Mouse (Mus musculus): ENCODE measurements around the gene Ptprg. TPM values are rescaled to one million over a fixed set of nuclear protein-coding genes. Genes with fewer than 3 reads are reported as not detected.
"Not testable (repeated sequence)": the region's sequence is repeated elsewhere in the genome, so short reads cannot be mapped to it uniquely, and the experiment has no call there.

The Ptprg gene
- total RNA-seq, 2 experiments from 2014 or later = 71.4 to 72.3 TPM

GRCm38 (mm10) chr14:11992534-11992933 lies 439.2 kb downstream of the Ptprg start:
- intact Hi-C loops (cut with DNase I) = no loop called here
- DNase-seq = no peak

- DNase-seq = no peak
- intact Hi-C loops (cut with DNase I) = no loop called here
These were observed 444.2 kb downstream of the Ptprg start for GRCm38 (mm10) chr14:11997555-11997954.

DNA sequence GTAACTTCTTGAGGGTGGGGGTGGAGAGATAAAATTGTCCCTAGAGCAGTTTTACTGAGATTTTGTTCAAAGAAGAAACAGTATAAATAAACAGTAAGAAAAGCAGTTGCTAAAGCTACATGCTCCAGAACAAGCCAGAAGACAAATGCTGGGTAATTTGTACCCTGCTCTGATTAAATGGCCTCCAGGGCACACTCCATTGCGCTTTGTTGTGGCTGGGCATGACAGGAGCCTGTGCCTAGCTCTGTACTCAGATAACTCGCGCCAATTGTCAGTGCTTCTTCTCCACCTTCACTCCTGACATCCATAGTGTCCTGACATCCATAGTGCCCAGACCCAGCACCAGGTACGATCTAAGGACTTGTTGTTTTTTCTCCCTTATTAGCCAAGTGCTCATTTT lies 445.1 kb downstream of the Ptprg start:
- intact Hi-C loops (cut with DNase I) = no loop called here

DNA sequence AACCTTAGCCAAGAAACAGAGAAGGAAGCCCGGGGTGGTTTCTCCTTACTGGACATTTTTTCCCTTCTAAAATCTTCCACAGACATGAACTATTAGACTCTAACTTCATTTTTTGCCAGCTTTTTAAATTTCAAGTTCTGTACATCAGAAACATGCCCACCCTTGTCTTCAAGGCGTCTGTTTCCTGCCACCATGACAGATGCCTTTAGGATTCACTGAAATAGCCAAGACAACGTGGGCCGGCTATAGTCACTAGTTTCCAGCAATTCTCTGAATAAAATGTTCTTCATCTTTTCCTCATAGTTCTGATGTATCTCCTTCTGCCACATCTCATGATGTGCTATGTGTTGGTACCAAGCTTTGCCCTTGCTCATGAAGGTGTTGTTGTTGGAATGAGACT lies 450.7 kb downstream of the Ptprg start:
- DNase-seq = no peak
- intact Hi-C loops (cut with DNase I) = no loop called here

More for the DNA sequence above, 445.1 kb downstream of the Ptprg start:
- no peak for DNase-seq

- DNase-seq = no peak
- intact Hi-C loops (cut with DNase I) = no loop called here
These were observed 458.4 kb downstream of the Ptprg start for GRCm38 (mm10) chr14:12011766-12012165.

GRCm38 (mm10) chr14:12025812-12026728 lies 472.7 kb downstream of the Ptprg start:
- no peak for DNase-seq
- intact Hi-C loops (cut with DNase I) = loop anchor here (5.0 kb wide), 1 partner anchor 111 kb away; no protein-coding TSS in a partner anchor

- DNase-seq = peak in 1 of 2 experiments; percentile 16
- intact Hi-C loops (cut with DNase I) = loop anchor here (5.0 kb wide), 1 partner anchor 110 kb away; no protein-coding TSS in a partner anchor
These were observed 473.9 kb downstream of the Ptprg start for GRCm38 (mm10) chr14:12027247-12027646.

DNA sequence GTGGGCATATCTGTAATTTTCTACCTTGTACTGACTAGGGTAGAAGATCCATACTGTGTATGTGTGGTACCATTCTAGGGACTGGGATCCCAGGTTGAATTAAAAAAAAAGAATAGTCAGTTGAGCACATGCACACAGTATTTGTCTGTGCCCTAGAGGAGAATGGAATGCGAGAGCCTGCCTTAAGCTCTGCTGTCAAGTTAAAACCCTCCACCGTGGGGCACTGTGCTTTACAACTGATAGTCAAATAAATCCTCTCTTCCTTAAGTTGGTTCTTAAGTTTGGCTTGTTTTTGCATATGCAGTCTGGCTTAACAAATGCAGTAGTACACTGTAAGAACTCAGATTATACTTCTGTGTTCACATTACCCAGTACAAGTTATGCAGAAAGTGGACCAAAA lies 476.6 kb downstream of the Ptprg start:
- no peak for DNase-seq
- intact Hi-C loops (cut with DNase I) = loop anchor here (5.0 kb wide), 1 partner anchor 107 kb away; no protein-coding TSS in a partner anchor

- no peak for DNase-seq
- intact Hi-C loops (cut with DNase I) = no loop called here
These were observed 483.4 kb downstream of the Ptprg start for GRCm38 (mm10) chr14:12036530-12037283.

- DNase-seq = no peak
- intact Hi-C loops (cut with DNase I) = no loop called here
These were observed 486.4 kb downstream of the Ptprg start for GRCm38 (mm10) chr14:12039743-12040142.

- intact Hi-C loops (cut with DNase I) = no loop called here
- no peak for DNase-seq
These were observed 488.2 kb downstream of the Ptprg start for GRCm38 (mm10) chr14:12041566-12041965.

GRCm38 (mm10) chr14:12046226-12046882 lies 493.0 kb downstream of the Ptprg start:
- intact Hi-C loops (cut with DNase I) = no loop called here
- DNase-seq = no peak

DNA sequence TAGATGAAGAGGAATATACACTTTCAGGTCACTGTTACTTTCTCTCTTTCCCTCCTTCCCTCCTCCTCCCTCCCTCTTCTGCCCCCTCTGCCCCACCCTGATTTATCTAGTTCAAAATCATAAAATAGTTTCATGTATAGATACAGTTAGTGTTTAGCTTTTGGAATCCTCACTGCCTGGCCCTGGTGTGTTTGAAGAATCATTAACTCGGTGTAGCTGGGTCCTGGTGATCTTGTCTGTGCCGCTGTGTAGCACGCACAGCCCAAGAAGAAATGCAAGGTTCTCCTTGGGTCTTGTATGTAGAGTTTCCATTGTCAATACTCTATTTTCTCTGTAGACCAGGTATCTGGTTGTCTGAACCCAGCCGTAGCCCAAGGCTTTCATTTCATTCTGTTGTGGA lies 494.3 kb downstream of the Ptprg start:
- intact Hi-C loops (cut with DNase I) = no loop called here
- no peak for DNase-seq

DNA sequence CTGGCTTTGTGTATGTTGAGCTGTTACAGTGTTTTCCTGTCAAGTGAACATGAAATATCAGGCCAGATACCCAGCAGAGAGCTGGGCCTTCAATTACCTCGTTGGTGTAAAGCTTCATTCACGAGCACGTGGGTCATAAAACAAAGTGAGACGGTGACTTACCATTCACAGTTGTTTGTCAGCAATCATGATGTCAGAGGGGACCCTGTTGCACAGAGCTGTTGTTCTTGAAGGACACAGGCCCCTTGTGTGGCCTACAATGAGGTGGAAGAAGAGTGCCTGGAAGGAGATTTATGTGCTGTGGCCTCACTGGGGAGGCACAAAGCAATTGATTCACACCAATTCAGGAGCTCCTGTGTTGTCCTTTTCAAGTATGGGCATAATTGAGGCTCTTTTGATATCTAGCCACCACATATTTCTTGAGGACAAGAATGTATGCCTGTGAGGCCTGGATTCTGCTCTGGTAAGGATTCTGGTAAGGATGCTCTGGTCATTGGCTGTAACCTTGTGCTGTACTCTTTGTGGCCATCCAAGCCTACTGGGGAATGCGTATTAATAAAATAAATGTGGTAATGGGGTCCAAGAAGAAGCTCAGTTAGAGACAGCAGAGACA lies 503.7 kb downstream of the Ptprg start:
- intact Hi-C loops (cut with DNase I) = loop anchor here (5.0 kb wide), 2 partner anchors 175 to 200 kb away; no protein-coding TSS in a partner anchor
- DNase-seq = no peak

DNA sequence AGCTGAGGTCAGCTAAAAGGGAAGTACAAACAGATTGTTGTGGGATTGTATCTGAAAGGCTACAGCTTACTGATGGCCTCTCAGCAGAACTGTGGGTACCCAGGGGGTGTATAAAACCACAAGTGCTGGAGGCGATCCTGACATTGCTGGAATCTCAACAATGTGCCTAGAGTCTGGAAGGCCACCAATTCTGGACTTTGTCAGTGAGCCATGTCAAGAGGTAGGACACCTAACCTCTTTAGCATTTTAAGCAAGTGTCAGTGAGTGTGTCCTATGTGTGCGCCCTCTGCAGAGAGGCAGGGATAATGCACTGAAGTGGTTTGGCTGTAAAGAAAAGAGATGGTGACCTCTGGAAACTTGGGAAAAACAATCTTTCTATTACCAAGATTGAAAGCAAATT lies 504.5 kb downstream of the Ptprg start:
- peak; percentile 32 to 59 for DNase-seq
- intact Hi-C loops (cut with DNase I) = loop anchor here (5.0 kb wide), 2 partner anchors 176 to 201 kb away; no protein-coding TSS in a partner anchor

DNA sequence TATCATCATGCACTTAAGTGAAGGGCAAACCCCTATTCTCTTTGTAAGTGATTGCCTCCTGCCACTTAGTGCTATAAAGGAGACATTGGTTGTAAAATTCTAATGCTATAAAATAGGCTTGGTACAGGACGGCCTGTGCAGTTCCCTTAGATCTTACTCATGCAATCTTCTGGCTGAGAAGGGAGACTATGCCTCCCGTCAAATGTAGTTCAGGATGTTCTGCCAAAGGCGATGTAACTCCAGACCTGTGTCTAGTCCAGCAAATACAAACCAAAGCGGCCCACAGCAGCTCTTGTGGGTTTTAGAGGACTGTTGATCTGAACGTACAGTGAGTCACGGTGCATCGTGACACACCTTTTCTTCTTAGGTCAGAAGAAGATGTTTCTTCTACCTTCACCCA lies 505.8 kb downstream of the Ptprg start:
- intact Hi-C loops (cut with DNase I) = loop anchor here (5.0 kb wide), 2 partner anchors 177 to 202 kb away; no protein-coding TSS in a partner anchor

GRCm38 (mm10) chr14:12061313-12061712 lies 508.0 kb downstream of the Ptprg start:
- DNase-seq; intact Hi-C loops (cut with DNase I): not testable (repeated sequence)

More for the DNA sequence above, 505.8 kb downstream of the Ptprg start:
- peak; percentile 23 to 42 for DNase-seq

DNA sequence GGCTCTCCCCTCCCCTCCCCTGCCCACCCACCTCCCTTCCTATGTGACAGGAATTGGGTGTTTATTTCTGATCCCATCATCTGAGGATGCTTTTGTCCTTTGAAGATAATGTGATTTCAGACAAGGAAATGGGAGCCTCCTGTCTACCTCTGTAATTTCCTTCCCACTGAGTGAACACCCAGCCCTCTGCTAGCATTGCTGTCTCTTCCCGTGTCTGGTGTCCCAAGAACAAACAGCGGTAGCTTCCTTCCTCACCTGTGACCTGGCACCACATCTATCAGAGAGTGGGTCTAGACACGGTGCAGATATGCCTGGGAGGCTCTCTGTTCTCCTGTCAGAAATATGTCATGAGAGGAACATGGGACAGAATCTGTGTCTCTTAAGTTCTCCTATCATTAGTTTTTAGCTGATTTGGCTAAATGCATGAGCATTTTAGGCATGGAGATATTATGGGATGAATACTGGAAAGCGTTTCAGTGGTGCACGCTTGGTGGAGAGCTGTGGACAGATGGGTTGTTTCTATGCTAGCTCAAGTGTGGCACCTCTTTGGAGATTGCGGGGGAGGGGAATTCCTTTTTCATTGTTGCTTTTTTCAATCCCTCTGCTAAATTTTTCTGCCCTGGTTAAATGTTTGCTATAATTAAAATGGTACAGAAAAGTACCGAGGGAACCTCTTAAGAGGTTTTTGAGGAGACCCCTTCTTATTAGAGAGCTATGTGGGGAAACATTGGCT lies 509.5 kb downstream of the Ptprg start:
- intact Hi-C loops (cut with DNase I) = no loop called here
- DNase-seq = no peak

DNA sequence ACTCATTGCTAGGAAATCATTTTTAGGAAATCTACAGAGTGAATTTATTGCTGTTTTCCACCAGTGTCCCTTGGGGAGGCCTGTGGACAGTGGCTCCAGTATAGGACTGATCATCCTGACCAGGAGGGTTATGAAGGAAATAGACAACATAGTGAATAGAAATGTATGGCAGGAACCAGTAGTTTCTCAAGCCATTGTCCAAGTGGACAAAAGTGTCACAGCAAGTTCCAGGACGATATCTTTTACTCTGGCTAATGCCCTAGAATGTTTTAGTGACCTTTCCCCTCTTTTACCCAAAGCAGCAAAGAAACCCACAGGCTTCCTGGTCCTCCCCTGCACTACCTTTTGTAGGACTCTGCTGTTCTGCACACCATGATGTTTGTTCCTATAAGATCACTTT lies 511.7 kb downstream of the Ptprg start:
- intact Hi-C loops (cut with DNase I) = loop anchor here (5.0 kb wide), 1 partner anchor 62 kb away; no protein-coding TSS in a partner anchor
- DNase-seq = no peak
